Mouse (Mus musculus): Measurements from ENCODE around the gene Gm44503.

GRCm38 (mm10) chr9:73012629-73013028 is 54.0 kb downstream of the Gm44503 start:
- TF ChIP-seq CTCF (IDR thresholded peaks at IDR 0.05; ENCODE audit: low read depth) (peak; percentile 49), EP300 (optimal IDR thresholded peaks at IDR 0.05) (no peak)
